17 mouse cellular contexts compared by ENCODE assay signal in genomic region chr1:21466431-21466830, GRCm38 (mm10).
"Had no signal": no experiment of that assay in that cellular context is flagged by ENCODE, and none has a peak within 500 bp of the region (broad histone marks: within the 10 kb centered on the region; RNA-seq: fewer than 3 reads in every experiment).

No protein-coding gene starts in this region.

- H3K36me3 ChIP-seq: limb, embryonic 10.5 days; liver, embryonic 15.5 days; neural tube, embryonic 15.5 days had no signal

- DNase-seq: kidney, adult 11 months; kidney, adult 9 months; kidney, postnatal 4 days; lung, adult 2 months; lung, postnatal 36 days; midbrain, embryonic 14.5 days; spleen, adult 18-20 months; thymus, adult 2 months; thymus, postnatal 25 days had no signal

- H3K4me1 ChIP-seq: limb, embryonic 10.5 days; liver, embryonic 15.5 days; neural tube, embryonic 15.5 days had no signal

- H3K27ac ChIP-seq: hindbrain, postnatal 0 days; kidney, postnatal 0 days; limb, embryonic 10.5 days; liver, embryonic 15.5 days; neural tube, embryonic 15.5 days had no signal

- H3K4me3 ChIP-seq: limb, embryonic 10.5 days; liver, embryonic 15.5 days; myocyte; neural tube, embryonic 15.5 days had no signal

- H3K9ac ChIP-seq: liver, embryonic 15.5 days; neural tube, embryonic 15.5 days had no signal

- H3K27me3 ChIP-seq: liver, embryonic 15.5 days; neural tube, embryonic 15.5 days had no signal

- ATAC-seq: hindbrain, postnatal 0 days; lung, postnatal 0 days had no signal

- H3K9me3 ChIP-seq: limb, embryonic 10.5 days; liver, embryonic 15.5 days; neural tube, embryonic 15.5 days had no signal

- H3K4me2 ChIP-seq: liver, embryonic 11.5 days; liver, embryonic 15.5 days; neural tube, embryonic 15.5 days had no signal
